Mouse (Mus musculus): ENCODE results near the gene 2310033P09Rik.
A peak's percentile ranks its signal among the peaks of the same experiment; 100 is the strongest.

Gene 2310033P09Rik

GRCm38 (mm10) chr11:59208153-59208831 lies at the start of gene 2310033P09Rik:
Gene 2310033P09Rik, plus strand, starts transcription at chr11:59208321.
- DNase-seq (ENCODE audit: low read depth, low spot score) = peak; percentile 98

DNA sequence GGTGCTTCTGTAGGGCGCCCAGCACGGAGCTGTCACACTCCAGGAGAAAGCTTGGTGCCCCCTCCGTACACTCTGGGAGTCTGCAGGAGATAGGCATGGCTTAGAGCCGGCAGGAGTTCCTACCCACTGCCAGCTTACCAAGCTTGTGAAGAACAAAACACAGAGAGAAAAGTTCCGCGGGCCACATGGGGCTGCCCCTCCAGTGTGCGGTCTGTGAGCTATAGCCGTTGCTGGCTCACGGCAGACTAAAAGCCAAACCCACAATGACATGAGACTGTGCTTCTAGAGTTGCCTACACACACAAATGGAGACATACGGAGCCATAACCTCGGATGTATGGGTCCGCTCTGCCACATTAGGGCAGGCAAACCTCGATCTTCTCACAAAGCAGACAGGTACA lies 49.0 kb upstream of the 2310033P09Rik start:
- no peak for DNase-seq (ENCODE audit: low read depth, low spot score)

GRCm38 (mm10) chr11:59159558-59159957 lies 48.6 kb upstream of the 2310033P09Rik start:
- no peak for DNase-seq (ENCODE audit: low read depth, low spot score)

- no peak for DNase-seq (ENCODE audit: low read depth, low spot score)
These were observed 46.7 kb upstream of the 2310033P09Rik start for GRCm38 (mm10) chr11:59161398-59161797.

- peak; percentile 23 for DNase-seq (ENCODE audit: low read depth, low spot score)
These were observed 45.5 kb upstream of the 2310033P09Rik start for GRCm38 (mm10) chr11:59162443-59163254.

- DNase-seq (ENCODE audit: low read depth, low spot score) = peak; percentile 99
These were observed 44.6 kb upstream of the 2310033P09Rik start, which contains the start of gene Iba57 for GRCm38 (mm10) chr11:59163255-59164236. Gene Iba57, minus strand, starts transcription at chr11:59163739.

DNA sequence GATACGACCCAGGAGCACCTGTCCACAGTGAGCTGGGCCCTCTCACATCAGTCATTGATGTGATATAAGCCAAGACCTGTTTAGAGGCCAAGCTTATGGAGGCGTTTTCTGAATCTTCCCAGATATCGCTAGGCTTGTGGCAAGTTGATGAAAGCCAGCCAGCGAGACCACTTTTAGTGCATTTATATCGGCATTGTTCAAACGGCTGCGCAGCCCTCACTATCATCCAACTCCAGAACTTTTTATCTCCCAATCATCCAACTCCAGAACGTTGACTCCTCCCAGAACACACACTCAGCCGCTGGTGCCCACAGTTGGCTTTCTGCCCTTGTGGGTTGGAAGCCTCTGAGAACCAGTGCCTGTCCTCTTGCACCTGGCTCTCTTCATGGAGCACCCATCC lies 43.7 kb upstream of the 2310033P09Rik start:
- DNase-seq (ENCODE audit: low read depth, low spot score) = peak; percentile 12

DNA sequence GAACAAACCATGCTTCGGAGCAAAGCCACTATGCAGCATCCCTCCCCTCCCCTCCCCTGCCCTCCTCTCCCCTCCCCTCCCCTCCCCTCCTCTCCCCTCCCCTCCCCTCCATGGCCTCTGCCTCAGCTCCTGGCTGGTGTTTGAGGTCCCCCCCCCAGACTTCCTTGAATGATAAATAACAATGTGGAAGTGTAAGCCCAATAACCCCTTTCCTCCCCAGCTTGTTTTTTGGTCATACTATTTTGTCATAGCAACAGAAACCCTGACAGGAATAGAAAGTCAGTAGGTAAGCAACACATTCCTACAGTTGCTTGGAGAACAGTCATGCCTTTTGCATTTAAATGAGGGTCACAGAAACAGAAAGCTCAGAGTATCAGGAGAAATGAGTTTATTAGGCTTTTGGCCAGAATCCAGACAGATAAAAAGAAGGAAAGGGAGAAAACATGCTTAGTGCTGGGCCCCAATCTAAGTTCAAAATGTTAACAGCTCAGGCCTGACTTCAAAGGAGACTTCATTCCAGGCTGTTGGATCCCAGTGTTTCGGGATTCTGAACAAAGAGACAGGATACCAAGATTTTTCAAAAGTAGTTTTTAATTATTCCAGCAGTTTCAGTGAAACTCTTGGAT lies 42.4 kb upstream of the 2310033P09Rik start:
- no peak for DNase-seq (ENCODE audit: low read depth, low spot score)

DNA sequence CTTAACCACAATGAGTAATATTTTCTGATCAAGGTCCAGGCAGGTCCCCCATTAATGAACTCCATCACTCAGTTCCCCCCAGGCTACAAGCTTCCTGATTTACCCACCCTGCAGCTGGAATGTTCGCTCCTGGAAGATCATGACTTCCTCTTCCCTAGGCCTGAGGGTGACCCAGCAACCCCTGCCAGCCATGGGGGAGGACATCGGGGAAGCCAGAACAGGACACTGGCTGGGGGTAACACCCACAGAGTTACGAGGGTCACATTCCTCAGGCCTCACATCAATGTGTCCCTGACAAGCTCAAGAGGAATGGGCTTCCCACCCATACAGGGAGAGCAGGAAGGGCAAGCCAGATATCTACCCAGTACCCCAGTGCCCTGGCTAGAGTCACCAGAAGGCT lies 38.3 kb upstream of the 2310033P09Rik start:
- no peak for DNase-seq (ENCODE audit: low read depth, low spot score)

DNA sequence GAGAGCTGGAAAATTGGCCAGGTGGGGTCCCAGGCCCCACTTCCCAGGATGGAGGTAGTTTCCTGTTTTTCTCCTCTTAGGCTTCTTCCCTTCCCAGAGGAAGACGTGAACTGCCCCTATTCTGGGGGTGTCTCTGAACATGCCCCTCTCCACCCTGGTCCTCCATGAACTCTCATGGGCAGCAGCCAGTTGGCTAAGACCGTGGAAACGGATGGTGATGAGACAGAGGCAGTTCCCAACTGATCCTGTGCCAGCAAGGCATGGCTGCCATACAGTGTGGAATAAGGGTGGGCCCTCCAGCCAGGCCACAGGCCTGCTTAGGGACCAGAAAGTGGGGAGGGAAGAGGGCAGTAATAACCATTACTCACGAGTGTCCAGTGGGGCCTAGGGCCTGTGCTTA lies 37.6 kb upstream of the 2310033P09Rik start:
- DNase-seq (ENCODE audit: low read depth, low spot score) = no peak

- no peak for DNase-seq (ENCODE audit: low read depth, low spot score)
These were observed 33.8 kb upstream of the 2310033P09Rik start for GRCm38 (mm10) chr11:59174189-59174838.

GRCm38 (mm10) chr11:59176475-59176874 lies 31.6 kb upstream of the 2310033P09Rik start:
- no peak for DNase-seq (ENCODE audit: low read depth, low spot score)

DNA sequence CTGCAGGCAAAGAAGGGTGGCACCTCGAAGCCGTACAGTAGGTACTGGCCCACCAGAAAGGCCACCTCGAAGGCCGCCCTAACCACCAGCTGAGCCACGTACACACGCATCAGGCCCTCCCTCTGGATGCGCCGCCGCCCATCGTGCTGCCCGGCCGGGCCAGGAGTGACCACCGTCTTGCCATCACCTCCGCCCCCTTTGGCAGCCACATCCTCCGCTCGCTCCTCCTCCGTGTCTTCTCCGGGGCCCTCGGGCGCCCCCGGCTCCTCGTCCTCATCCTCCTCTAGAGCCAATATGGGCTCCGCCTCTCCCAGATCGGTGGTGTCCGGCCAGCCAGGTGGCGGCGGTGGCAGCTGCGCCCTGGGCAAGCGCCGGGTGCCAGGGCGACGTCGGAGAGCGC lies 31.2 kb upstream of the 2310033P09Rik start:
- DNase-seq (ENCODE audit: low read depth, low spot score) = no peak

DNA sequence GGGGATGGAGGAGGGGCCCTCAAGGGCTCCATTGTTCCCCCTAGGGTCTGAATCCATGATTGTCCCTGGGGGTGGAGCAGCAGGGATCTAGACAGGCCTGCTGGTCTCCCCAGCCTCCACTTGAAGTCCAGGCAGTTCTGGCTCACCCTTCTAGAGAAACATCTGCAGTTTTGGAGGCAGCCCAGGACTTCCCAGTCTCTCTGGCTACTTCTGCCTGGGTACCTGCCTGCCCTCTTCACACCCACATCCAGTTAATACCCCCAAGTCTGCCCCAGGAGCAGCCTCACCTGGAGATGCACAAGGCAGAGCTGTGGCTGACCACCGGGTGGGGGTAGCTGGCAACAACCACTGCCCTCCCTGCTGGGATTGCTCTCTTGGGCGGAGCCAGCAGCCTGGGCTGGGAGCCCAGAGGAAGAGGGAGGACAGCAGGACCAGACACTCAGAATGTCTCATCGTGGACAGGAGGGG lies 25.2 kb upstream of the 2310033P09Rik start, which contains the start of gene Gjc2:
Gjc2 (minus strand) TSS at position 350 of the 468 bp plus-strand sequence.
- no peak for DNase-seq (ENCODE audit: low read depth, low spot score)

- DNase-seq (ENCODE audit: low read depth, low spot score) = peak; percentile 66
These were observed 24.3 kb upstream of the 2310033P09Rik start for GRCm38 (mm10) chr11:59183821-59184220.

DNA sequence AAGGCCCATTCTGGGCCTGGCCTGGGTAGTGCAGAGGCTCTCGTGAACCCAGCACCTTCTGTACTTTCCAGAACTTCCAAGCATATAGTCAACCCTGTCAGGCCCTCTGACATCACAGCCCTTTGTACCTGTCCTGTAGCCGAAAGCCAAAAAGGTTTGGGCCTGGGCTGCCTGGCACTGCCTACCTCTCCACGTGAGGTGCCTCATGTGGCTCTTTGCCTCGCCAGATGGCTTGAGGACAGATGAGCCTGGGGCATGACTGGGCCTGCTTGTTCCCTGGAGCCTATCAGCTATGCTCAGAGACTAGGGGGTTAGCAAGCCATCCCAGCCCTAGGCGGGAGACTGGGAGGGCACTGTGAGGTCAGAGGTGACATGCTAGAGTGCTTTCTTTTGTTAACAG lies 22.6 kb upstream of the 2310033P09Rik start:
- DNase-seq (ENCODE audit: low read depth, low spot score) = no peak

DNA sequence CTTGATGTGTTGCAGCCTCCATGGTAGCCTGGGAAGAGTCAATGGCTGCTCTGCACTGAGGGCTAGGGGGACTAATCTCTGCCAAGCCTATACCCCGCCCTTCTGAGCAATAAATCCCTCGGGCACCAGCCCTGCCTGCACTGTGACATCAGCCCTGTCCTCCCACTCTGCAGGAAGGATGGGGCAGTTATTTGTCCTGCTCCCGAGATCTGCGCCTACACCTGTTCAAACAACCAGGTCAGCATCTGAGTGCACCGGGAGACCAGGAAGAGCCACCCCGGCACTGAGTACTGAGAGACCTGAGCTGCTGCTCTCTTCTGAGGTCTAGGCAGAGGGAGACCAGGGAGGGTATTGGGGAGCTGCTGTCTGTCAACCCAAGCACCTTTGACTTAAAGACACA lies 20.4 kb upstream of the 2310033P09Rik start:
- DNase-seq (ENCODE audit: low read depth, low spot score) = no peak

DNA sequence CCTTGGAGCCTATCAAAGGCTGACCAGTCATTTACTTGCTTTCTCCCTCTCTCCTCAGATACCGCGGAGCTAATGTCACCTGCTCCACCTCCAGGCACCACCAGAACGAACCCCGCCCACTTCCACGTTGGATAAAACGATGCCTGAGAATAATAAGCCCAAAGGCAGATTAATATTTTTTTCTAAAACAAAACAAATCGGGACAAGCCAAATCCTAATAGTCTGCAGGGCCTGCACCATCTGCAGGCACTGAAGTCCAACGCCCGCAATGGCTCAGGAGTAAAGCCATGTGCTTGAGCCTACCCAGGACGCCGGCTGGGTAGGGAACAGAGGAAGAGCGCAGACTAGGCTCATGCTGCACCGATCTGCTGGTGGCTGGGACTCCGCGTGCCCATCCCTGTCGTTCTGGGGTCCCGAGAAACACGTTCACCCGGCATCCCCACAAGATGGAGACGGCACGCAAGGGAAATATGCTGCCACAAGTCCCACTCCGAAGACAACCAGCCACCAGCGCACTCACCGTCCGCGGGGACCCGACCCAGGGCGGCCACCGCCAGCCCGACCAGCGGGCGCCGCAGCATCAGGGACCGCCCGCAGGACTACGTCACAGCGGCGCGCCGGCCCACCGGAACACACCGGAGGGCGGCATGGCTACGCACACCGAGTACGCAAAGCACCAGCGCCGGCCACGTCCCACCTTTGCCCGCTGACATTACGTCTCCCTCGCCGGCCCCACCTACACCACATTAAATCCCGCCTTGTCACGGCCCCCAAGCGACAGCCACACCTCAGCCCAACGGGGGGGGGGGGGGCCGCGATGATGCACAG lies 16.7 kb upstream of the 2310033P09Rik start:
- DNase-seq (ENCODE audit: low read depth, low spot score) = peak; percentile 97

GRCm38 (mm10) chr11:59192059-59192386 lies 16.1 kb upstream of the 2310033P09Rik start, which contains the start of gene Guk1:
Gene Guk1, minus strand, starts transcription at chr11:59192212.
- no peak for DNase-seq (ENCODE audit: low read depth, low spot score)

DNA sequence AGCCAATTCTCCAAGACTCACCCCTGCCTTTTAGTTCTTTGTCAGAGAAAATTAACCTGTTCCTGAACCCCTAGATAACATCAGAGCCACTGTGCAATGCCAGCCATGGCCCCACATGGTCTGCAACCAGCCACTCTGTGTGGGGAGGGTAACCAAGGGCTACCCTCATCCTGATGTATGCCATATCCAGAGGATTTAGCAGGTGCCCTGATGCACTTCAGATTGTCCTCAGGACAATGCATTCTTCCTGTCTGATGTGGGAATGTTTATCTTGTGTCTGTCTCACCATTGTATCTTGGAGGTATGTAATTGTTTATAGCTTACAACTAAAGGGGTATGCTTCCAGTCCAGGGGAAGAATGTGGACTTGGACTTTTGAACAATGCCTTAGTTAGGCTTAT lies 11.9 kb upstream of the 2310033P09Rik start:
- no peak for DNase-seq (ENCODE audit: low read depth, low spot score)

All from CD4-positive, CD25-positive, alpha-beta regulatory T cell, adult 2 months (primary cell).